Mouse (Mus musculus) thymus, adult 2 months (tissue): ENCODE data around the gene Slc34a1. TPM values are rescaled to one million over a fixed set of nuclear protein-coding genes. Genes with fewer than 3 reads are reported as not detected.
A peak's percentile ranks its signal among the peaks of the same experiment; 100 is the strongest.

Source experiments
- DNase-seq: peaks from one replicate; pipeline ENCODE4 v3.0.0; 2021
- H3K27ac ChIP-seq: fragments of 200-500 bp; 2 replicates; pipeline ENCODE4 v1.5.1; 2012; ENCODE audit warnings: low read length, control low read depth; ENCODE audit not compliant: control insufficient read depth, insufficient read depth
- H3K27me3 ChIP-seq: fragments of 200-500 bp; 2 replicates; pipeline ENCODE4 v1.6.1; 2012; ENCODE audit warnings: mild to moderate bottlenecking, low read length, moderate library complexity, mixed read lengths; ENCODE audit not compliant: control insufficient read depth, insufficient read depth
- H3K36me3 ChIP-seq: fragments of 200-500 bp; 2 replicates; pipeline ENCODE4 v1.6.1; 2012; ENCODE audit warnings: mild to moderate bottlenecking, low read length, moderate library complexity; ENCODE audit not compliant: control insufficient read depth, insufficient read depth
- H3K4me1 ChIP-seq: fragments of 200-500 bp; replicated peaks from 2 replicates; pipeline ENCODE4 v1.6.1; 2012; ENCODE audit warnings: low read length; ENCODE audit not compliant: control insufficient read depth, insufficient read depth
- H3K4me3 ChIP-seq: fragments of 200-500 bp; 2 replicates; pipeline ENCODE4 v1.5.1; 2012; ENCODE audit warnings: mild to moderate bottlenecking, low read length, control low read depth, moderate library complexity; ENCODE audit not compliant: control insufficient read depth, insufficient read depth
- CTCF ChIP-seq: fragments of 200-500 bp; IDR thresholded peaks from 2 replicates; pipeline ENCODE4 v1.5.1; 2012; ENCODE audit warnings: mild to moderate bottlenecking, control low read depth, low read length, moderate library complexity, borderline replicate concordance; ENCODE audit not compliant: control insufficient read depth, poor library complexity, insufficient read depth; ENCODE audit errors: extremely low read depth
- POLR2A ChIP-seq: fragments of 200-500 bp; IDR thresholded peaks from 2 replicates; pipeline ENCODE4 v1.6.1; 2012; ENCODE audit warnings: mild to moderate bottlenecking, low read length, control low read depth, moderate library complexity; ENCODE audit not compliant: control insufficient read depth, poor library complexity, insufficient read depth; ENCODE audit errors: extremely low read depth
- WGBS: fragments of 180-500 bp; shearing (Covaris S2); methylation state at CpG from one replicate; pipeline ENCODE4 v1.1.7; 2018; 5-methylcytosine and 5-hydroxymethylcytosine counted together
- polyA plus RNA-seq: library from polyadenylated mRNA; depleted of rRNA; stranded (reverse); fragments of >200 nt; gene quantifications from 2 replicates; pipeline ENCODE4 v1.2.3, GENCODE M21; 2012; rRNA removed

The Slc34a1 gene
- polyA plus RNA-seq = 0.83 and 6.0 TPM in 2 replicates

- H3K4me3 ChIP-seq = no peak within 1 kb of the TSS
- WGBS = 50% methylated on average over 1 of the region's 1 CpGs
- H3K4me1 ChIP-seq = no peaks in the 10 kb centered on the region
- H3K27ac ChIP-seq = no peak within 1 kb of the TSS
- no peak for TF ChIP-seq POLR2A
- no peak for TF ChIP-seq CTCF
- no peaks in the 10 kb centered on the region; the same call in 1 of the 2 replicates for H3K27me3 ChIP-seq
- no peaks in the 10 kb centered on the region for H3K36me3 ChIP-seq
- DNase-seq = no peak
Measured at GRCm38 (mm10) chr13:55398088-55398487, at the start of gene Slc34a1. Gene Slc34a1, plus strand, starts transcription at chr13:55398187.

- TF ChIP-seq POLR2A (no peak), CTCF (no peak)
- Histone ChIP-seq H3K4me3 (no peak overlapping the region), H3K4me1 (peaks cover 11% of the 10 kb centered on the region), H3K27me3 (no peaks in the 10 kb centered on the region), H3K36me3 (peaks cover 14% of the 10 kb centered on the region), H3K27ac (no peak overlapping the region)
- no peak for DNase-seq
Measured at GRCm38 (mm10) chr13:55361145-55361544, 36.8 kb upstream of the Slc34a1 start.

GRCm38 (mm10) chr13:55361974-55362452, 36.0 kb upstream of the Slc34a1 start:
- TF ChIP-seq POLR2A (no peak), CTCF (no peak)
- Histone ChIP-seq H3K4me3 (peak overlapping the region; percentile 93), H3K27ac (peak overlapping the region; percentile 37; the same call in 1 of the 2 replicates), H3K36me3 (peaks cover 11% of the 10 kb centered on the region), H3K27me3 (no peaks in the 10 kb centered on the region), H3K4me1 (peaks cover 11% of the 10 kb centered on the region)
- no peak for DNase-seq
- under 1% methylated on average over 32 of the region's 32 CpGs for WGBS

DNA sequence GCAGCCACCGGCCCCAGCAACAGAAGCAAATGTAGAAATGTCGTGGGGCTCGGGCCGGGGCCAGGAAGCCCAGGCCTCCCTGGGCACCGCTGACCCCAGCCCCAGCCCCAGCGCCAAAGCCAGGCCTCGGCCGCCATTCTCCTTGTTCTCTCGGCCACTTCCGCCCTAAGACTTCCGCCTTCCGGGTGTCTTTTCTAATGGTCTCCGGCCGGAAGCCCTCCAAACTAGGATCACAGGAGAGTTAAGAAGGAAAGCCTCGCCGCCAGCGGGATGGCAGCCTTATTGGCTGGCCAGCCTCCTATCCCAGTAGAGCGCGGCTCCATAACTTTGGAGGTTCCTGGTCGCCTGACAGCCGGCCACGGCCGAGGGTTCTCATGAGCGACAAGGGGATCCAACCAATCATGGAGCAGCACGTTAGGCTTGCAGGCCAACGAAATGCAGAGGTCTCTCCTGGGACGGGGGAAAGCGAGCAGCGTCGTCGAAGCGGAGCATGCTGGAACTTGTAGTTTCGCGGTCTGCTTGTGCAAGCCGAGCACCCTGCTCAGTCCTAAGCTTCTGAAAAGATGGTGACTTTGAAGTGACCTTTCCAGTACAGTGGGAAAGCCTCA, 35.4 kb upstream of the Slc34a1 start, which contains the start of gene Lman2:
TSS of gene Lman2 (minus strand) at position 331 of the 608 bp plus-strand sequence.
- H3K36me3 ChIP-seq = peaks cover 10% of the 10 kb centered on the region
- no peaks in the 10 kb centered on the region for H3K27me3 ChIP-seq

DNA sequence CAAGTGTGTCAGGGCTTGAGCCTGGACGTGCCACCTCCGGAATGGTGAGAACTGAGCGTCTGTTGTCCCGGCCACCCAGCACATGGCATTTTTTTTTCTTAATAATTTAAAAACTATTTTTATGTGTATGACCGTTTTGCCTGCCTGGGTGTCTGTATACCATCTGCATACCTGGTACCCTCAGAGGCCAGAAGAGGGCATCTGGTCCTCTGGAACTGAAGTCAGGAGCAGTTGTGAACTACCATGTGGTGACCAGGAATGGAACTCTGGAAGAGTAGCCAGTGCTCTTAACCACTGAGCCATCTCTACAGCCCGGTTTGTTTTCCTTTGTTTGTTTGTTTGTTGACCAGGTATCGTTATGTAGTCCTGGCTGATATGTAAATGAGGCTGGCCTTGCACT, 29.6 kb upstream of the Slc34a1 start:
- Histone ChIP-seq H3K36me3 (no peaks in the 10 kb centered on the region), H3K27ac (peak overlapping the region; percentile 43; the same call in 1 of the 2 replicates), H3K27me3 (no peaks in the 10 kb centered on the region), H3K4me3 (no peak overlapping the region), H3K4me1 (peaks cover 31% of the 10 kb centered on the region)
- peak; percentile 39 for DNase-seq
- TF ChIP-seq CTCF (no peak), POLR2A (no peak)
- 75% methylated on average over 7 of the region's 7 CpGs for WGBS

More for the DNA sequence above, 35.4 kb upstream of the Slc34a1 start, which contains the start of gene Lman2:
- TF ChIP-seq POLR2A (peak; percentile 65; the same call in 1 of the 2 replicates), CTCF (peak; percentile 31; the same call in 1 of the 2 replicates)
- DNase-seq = peak; percentile 90
- under 1% methylated on average over 35 of the region's 35 CpGs for WGBS
- Histone ChIP-seq H3K4me1 (peaks cover 11% of the 10 kb centered on the region), H3K4me3 (peak within 1 kb of the TSS; percentile 93), H3K27ac (peak within 1 kb of the TSS; percentile 37)

- Histone ChIP-seq H3K4me1 (peaks cover 43% of the 10 kb centered on the region), H3K36me3 (no peaks in the 10 kb centered on the region), H3K27me3 (no peaks in the 10 kb centered on the region), H3K27ac (peak within 1 kb of the TSS; percentile 79), H3K4me3 (peak within 1 kb of the TSS; percentile 73)
- TF ChIP-seq CTCF = no peak
- peak; percentile 80 for TF ChIP-seq POLR2A
- 2% methylated on average over 13 of the region's 13 CpGs for WGBS
- DNase-seq = peak; percentile 86
Measured at GRCm38 (mm10) chr13:55369531-55370114, 28.4 kb upstream of the Slc34a1 start, which contains the start of gene Rgs14. Gene Rgs14, plus strand, starts transcription at chr13:55369732.
